Mouse (Mus musculus) midbrain, postnatal 0 days (tissue): ENCODE measurements around the gene Dmtf1. TPM values are rescaled to one million over a fixed set of nuclear protein-coding genes. Genes with fewer than 3 reads are reported as not detected.

Experiments
- ATAC-seq: fragments of 200-750 bp; cut with Nextera tagmentation; 2 replicates; pipeline ENCODE4 v1.8.0; 2017; ENCODE audit warnings: moderate number of reproducible peaks, mild to moderate bottlenecking, moderate TSS enrichment, moderate library complexity; ENCODE audit not compliant: low FRiP score
- DNase-seq: peaks from one replicate; pipeline ENCODE4 v3.0.0-alpha.2; 2015; ENCODE audit warnings: low spot score
- H3K27ac ChIP-seq: fragments of 300-500 bp; sonication (generic); 2 replicates; pipeline ENCODE4 v1.5.1; 2014; ENCODE audit warnings: low read depth, mild to moderate bottlenecking, low read length, mixed read lengths
- H3K27me3 ChIP-seq: fragments of 300-500 bp; sonication (generic); 2 replicates; pipeline ENCODE4 v1.6.1; 2014; ENCODE audit warnings: low read length, control low read depth, mixed read lengths; ENCODE audit not compliant: insufficient read depth
- H3K36me3 ChIP-seq: fragments of 300-500 bp; sonication (generic); 2 replicates; pipeline ENCODE4 v1.6.1; 2014; ENCODE audit warnings: low read length, control low read depth, mixed read lengths; ENCODE audit not compliant: insufficient read depth
- H3K4me1 ChIP-seq: fragments of 300-500 bp; sonication (generic); 2 replicates; pipeline ENCODE4 v1.6.1; 2014; ENCODE audit warnings: mild to moderate bottlenecking, control low read depth, antibody characterized with exemption, low read length, mixed read lengths; ENCODE audit not compliant: insufficient read depth
- H3K4me2 ChIP-seq: fragments of 300-500 bp; sonication (generic); 2 replicates; pipeline ENCODE4 v1.6.1; 2014; ENCODE audit warnings: low read depth, mild to moderate bottlenecking, low read length, mixed read lengths; ENCODE audit not compliant: poor library complexity, severe bottlenecking
- H3K4me3 ChIP-seq: fragments of 300-500 bp; sonication (generic); 2 replicates; pipeline ENCODE4 v1.5.1; 2014; ENCODE audit warnings: low read depth, mild to moderate bottlenecking, low read length, moderate library complexity
- H3K9ac ChIP-seq: fragments of 300-500 bp; sonication (generic); replicated peaks from 2 replicates; pipeline ENCODE4 v1.6.1; 2014; ENCODE audit warnings: mild to moderate bottlenecking, low read length, moderate library complexity, mixed read lengths; ENCODE audit not compliant: poor library complexity, severe bottlenecking
- H3K9me3 ChIP-seq: fragments of 300-500 bp; sonication (generic); 2 replicates; pipeline ENCODE4 v1.6.1; 2016; ENCODE audit warnings: low read length, control low read depth
- CTCF ChIP-seq: IDR thresholded peaks from 2 replicates; pipeline ENCODE4 v1.5.1; 2016; ENCODE audit warnings: antibody characterized with exemption, mild to moderate bottlenecking
- WGBS: fragments of 180-500 bp; shearing (Covaris S2); extraction: QIAGEN DNeasy Blood & Tissue Kit; methylation state at CpG from one replicate; pipeline ENCODE4 v1.1.7; 2014; 5-methylcytosine and 5-hydroxymethylcytosine counted together
- polyA plus RNA-seq: library from polyadenylated mRNA; unstranded; fragments of >200 nt; fragmentation: Nextera tagmentation; extraction: Ambion mirVana; gene quantifications from 2 replicates; pipeline ENCODE4 v1.2.1, GENCODE M21; 2015
- total RNA-seq: library from RNA; depleted of rRNA; stranded (reverse); fragments of >200 nt; gene quantifications from 2 replicates; pipeline ENCODE4 v1.2.3, GENCODE M21; 2014

Dmtf1 gene
- total and polyA plus RNA-seq, 2 experiments from 2014 or later, result 29.7 to 38.7 TPM

GRCm38 (mm10) chr5:9142376-9142775 is 19.2 kb downstream of the Dmtf1 start:
- no peak overlapping the region for H3K9ac ChIP-seq
- no peak overlapping the region for H3K4me2 ChIP-seq
- H3K9me3 ChIP-seq, result no peaks in the 10 kb centered on the region
- ATAC-seq, result no peak
- H3K27me3 ChIP-seq, result no peaks in the 10 kb centered on the region
- H3K4me1 ChIP-seq, result no peaks in the 10 kb centered on the region
- WGBS, result 96% methylated on average over 6 of the region's 6 CpGs
- no peak for TF ChIP-seq CTCF
- DNase-seq, result no peak
- H3K36me3 ChIP-seq, result peaks cover 17% of the 10 kb centered on the region
- no peak overlapping the region for H3K27ac ChIP-seq
- no peak overlapping the region for H3K4me3 ChIP-seq

DNA sequence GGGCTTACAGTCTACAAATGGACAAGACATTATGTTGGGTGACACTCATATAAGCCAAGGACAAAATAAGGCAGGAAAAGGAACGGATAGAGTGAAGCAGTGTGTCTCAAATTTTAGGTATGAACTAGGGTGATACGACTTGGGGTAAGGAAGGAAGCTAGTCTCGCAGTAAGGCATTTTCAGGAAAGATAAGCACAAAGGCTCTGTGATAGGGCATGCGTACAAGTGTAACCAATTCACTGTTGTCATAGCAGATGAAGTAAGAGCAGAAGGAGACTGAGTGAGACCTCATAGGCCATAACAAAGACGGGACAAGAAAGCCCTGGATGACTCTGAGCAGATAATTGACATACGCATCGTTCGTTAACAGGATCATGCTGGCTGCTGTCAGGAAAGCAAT is 20.9 kb downstream of the Dmtf1 start:
- DNase-seq (no peak), ATAC-seq (no peak)
- no peak for TF ChIP-seq CTCF
- Histone ChIP-seq H3K4me3 (no peak overlapping the region), H3K27me3 (no peaks in the 10 kb centered on the region), H3K4me2 (no peak overlapping the region), H3K4me1 (no peaks in the 10 kb centered on the region), H3K36me3 (peaks cover 17% of the 10 kb centered on the region; the same call in 1 of the 2 replicates), H3K9me3 (no peaks in the 10 kb centered on the region), H3K27ac (no peak overlapping the region), H3K9ac (no peak overlapping the region)
- WGBS, result 94% methylated on average over 8 of the region's 8 CpGs

DNA sequence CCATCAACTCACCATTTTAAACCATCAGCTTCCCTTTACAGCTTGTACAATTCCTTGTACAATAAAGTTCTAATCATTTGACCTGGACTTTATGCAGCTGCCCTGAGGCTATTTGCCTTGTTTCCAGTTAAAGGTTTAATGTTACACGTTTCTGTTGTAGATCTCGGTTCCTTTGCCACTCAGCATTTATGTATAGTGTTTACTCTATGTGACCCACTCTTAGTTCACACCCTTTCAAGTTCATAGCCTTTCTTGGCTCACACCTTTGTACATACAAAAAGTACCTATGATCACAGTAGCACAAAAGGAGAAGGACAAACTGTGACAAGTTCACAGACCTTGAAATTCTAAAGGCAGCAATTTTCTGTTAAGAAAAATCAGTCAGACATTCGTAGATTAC is 26.0 kb downstream of the Dmtf1 start:
- H3K9ac ChIP-seq, result no peak overlapping the region
- no peak overlapping the region for H3K27ac ChIP-seq
- H3K36me3 ChIP-seq, result peaks cover 11% of the 10 kb centered on the region; the same call in 1 of the 2 replicates
- 87% methylated on average over 3 of the region's 3 CpGs for WGBS
- DNase-seq (no peak), ATAC-seq (no peak)
- H3K27me3 ChIP-seq, result no peaks in the 10 kb centered on the region
- no peak overlapping the region for H3K4me3 ChIP-seq
- H3K9me3 ChIP-seq, result no peaks in the 10 kb centered on the region
- H3K4me2 ChIP-seq, result no peak overlapping the region
- no peaks in the 10 kb centered on the region for H3K4me1 ChIP-seq
- TF ChIP-seq CTCF, result no peak

DNA sequence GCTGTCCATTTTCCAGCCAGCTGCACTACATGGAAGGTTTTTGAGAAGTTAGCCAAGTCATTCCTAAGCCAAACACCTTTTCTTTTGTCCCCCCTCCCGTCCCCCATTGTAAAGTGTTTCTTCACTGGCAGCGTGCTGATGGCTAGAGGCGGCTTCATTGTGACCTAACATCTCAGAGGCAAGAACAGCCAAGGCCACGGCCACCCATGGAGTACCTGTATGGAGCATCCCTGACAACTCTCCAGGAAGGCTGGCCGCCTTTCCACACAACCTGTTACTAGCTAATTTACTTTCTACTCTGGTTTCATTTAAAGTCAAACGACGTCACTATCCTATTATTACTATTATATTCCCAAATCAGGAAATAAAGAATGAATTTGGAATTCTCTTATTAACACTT is 29.8 kb downstream of the Dmtf1 start:
- no peaks in the 10 kb centered on the region for H3K27me3 ChIP-seq
- DNase-seq (no peak), ATAC-seq (no peak)
- H3K9me3 ChIP-seq, result no peaks in the 10 kb centered on the region
- H3K4me2 ChIP-seq, result no peak overlapping the region
- no peaks in the 10 kb centered on the region for H3K4me1 ChIP-seq
- H3K36me3 ChIP-seq, result peaks cover 18% of the 10 kb centered on the region
- no peak for TF ChIP-seq CTCF
- H3K27ac ChIP-seq, result no peak overlapping the region
- H3K9ac ChIP-seq, result no peak overlapping the region
- 84% methylated on average over 7 of the region's 7 CpGs for WGBS
- no peak overlapping the region for H3K4me3 ChIP-seq

DNA sequence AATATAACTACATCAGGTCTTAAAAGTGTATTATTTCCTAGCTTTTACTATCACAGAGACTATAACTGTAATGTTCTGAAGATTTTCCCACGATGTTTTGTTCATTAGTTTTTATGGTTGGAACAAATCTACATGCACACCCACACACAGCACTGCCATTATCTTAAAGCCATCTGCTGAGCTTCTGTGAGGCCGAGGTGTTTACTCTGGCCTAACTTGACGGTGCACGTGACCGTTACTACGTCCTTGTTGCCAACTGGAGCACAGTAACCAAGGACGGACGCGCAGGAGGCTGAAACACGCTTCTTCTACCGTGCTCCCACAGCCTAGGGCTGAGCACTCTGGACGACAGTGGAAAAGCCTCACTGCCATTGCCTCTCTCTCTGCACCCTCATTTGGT is 33.0 kb downstream of the Dmtf1 start:
- no peaks in the 10 kb centered on the region for H3K27me3 ChIP-seq
- no peaks in the 10 kb centered on the region for H3K4me1 ChIP-seq
- TF ChIP-seq CTCF, result no peak
- H3K9ac ChIP-seq, result no peak overlapping the region
- no peaks in the 10 kb centered on the region for H3K9me3 ChIP-seq
- H3K27ac ChIP-seq, result no peak overlapping the region
- ATAC-seq (no peak), DNase-seq (no peak)
- 91% methylated on average over 12 of the region's 12 CpGs for WGBS
- peaks cover 32% of the 10 kb centered on the region for H3K36me3 ChIP-seq
- H3K4me2 ChIP-seq, result no peak overlapping the region
- H3K4me3 ChIP-seq, result no peak overlapping the region

GRCm38 (mm10) chr5:9124134-9124533 is 37.4 kb downstream of the Dmtf1 start:
- no peak for TF ChIP-seq CTCF
- Histone ChIP-seq H3K4me2 (no peak overlapping the region), H3K4me1 (no peaks in the 10 kb centered on the region), H3K36me3 (peaks cover 56% of the 10 kb centered on the region), H3K27me3 (no peaks in the 10 kb centered on the region), H3K9ac (no peak overlapping the region), H3K9me3 (no peaks in the 10 kb centered on the region), H3K27ac (no peak overlapping the region), H3K4me3 (no peak overlapping the region)
- DNase-seq, result no peak
- no peak for ATAC-seq
- WGBS, result 96% methylated on average over 2 of the region's 2 CpGs

DNA sequence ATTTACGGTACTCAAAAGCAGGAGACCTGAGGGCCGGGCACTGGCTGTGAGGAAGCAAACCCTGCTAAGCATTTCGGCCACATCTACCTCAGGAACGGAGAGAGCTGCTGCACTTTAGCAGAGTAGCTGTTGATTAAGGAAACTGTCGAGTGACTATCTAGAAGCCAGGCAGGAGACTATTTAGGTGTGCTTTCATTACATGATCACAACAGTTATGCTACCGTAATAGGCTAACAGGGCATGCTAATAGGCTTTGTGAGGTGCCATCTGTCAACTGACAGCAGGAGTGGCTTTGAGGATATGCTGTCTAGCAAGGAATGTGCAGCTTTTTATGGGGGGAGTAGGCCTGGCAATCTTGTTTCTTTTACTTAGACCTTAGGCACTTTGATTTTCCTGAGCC is 47.4 kb downstream of the Dmtf1 start:
- H3K36me3 ChIP-seq, result peaks cover 8% of the 10 kb centered on the region; the same call in 1 of the 2 replicates
- ATAC-seq (no peak), DNase-seq (peak; percentile 45)
- H3K4me2 ChIP-seq, result no peak overlapping the region
- no peaks in the 10 kb centered on the region for H3K4me1 ChIP-seq
- H3K27me3 ChIP-seq, result no peaks in the 10 kb centered on the region
- no peak overlapping the region for H3K4me3 ChIP-seq
- no peak for TF ChIP-seq CTCF
- no peak overlapping the region for H3K9ac ChIP-seq
- H3K27ac ChIP-seq, result no peak overlapping the region
- H3K9me3 ChIP-seq, result no peaks in the 10 kb centered on the region
- WGBS, result 43% methylated on average over 6 of the region's 6 CpGs
